Mouse (Mus musculus) midbrain, embryonic 10.5 days (tissue): ENCODE measurements at regions not wholly inside any gene's neighbourhood (a gene's known extent, or its start where the extent isn't known, plus 50 kb on each side); places are given as distances from the start of the nearest gene placed in this dataset.

ENCODE experiments used
- DNase-seq: peaks from one replicate; pipeline ENCODE4 v3.0.0-alpha.2; 2017; ENCODE audit warnings: low spot score
- H3K27ac ChIP-seq: fragments of 300-500 bp; sonication (generic); replicated peaks from 2 replicates; pipeline ENCODE4 v1.5.1; 2016; ENCODE audit warnings: mild to moderate bottlenecking
- H3K27me3 ChIP-seq: fragments of 300-500 bp; sonication (generic); 2 replicates; pipeline ENCODE4 v1.6.1; 2016; ENCODE audit warnings: low read depth, mild to moderate bottlenecking; ENCODE audit not compliant: poor library complexity, severe bottlenecking
- H3K36me3 ChIP-seq: fragments of 300-500 bp; sonication (generic); 2 replicates; pipeline ENCODE4 v1.6.1; 2016; ENCODE audit warnings: mild to moderate bottlenecking, moderate library complexity
- H3K4me1 ChIP-seq: fragments of 300-500 bp; sonication (generic); 2 replicates; pipeline ENCODE4 v1.6.1; 2016
- H3K4me3 ChIP-seq: fragments of 300-500 bp; sonication (generic); 2 replicates; pipeline ENCODE4 v1.5.1; 2016; ENCODE audit warnings: mild to moderate bottlenecking, moderate library complexity
- H3K9me3 ChIP-seq: fragments of 300-500 bp; sonication (generic); replicated peaks from 2 replicates; pipeline ENCODE4 v1.6.1; 2016; ENCODE audit warnings: mild to moderate bottlenecking
- WGBS: fragments of 180-500 bp; shearing (Covaris S2); methylation state at CpG from one replicate; pipeline ENCODE4 v1.1.7; 2016; 5-methylcytosine and 5-hydroxymethylcytosine counted together

GRCm38 (mm10) chr16:31508981-31509380 is 86.9 kb downstream of the Bdh1 start:
- Histone ChIP-seq H3K4me3 (peak overlapping the region; percentile 41), H3K27me3 (peaks cover 28% of the 10 kb centered on the region), H3K36me3 (no peaks in the 10 kb centered on the region), H3K27ac (peak overlapping the region; percentile 75), H3K9me3 (peaks cover 4% of the 10 kb centered on the region; the same call in 1 of the 2 replicates), H3K4me1 (peaks cover 33% of the 10 kb centered on the region)
- DNase-seq, result peak; percentile 91
- 1% methylated on average over 18 of the region's 18 CpGs for WGBS

GRCm38 (mm10) chr16:31510097-31510496 is 88.0 kb downstream of the Bdh1 start:
- WGBS, result 84% methylated on average over 8 of the region's 8 CpGs
- no peak overlapping the region for H3K27ac ChIP-seq
- no peaks in the 10 kb centered on the region for H3K36me3 ChIP-seq

GRCm38 (mm10) chr16:31518816-31519215 is 96.7 kb downstream of the Bdh1 start:
- Histone ChIP-seq H3K36me3 (no peaks in the 10 kb centered on the region), H3K27me3 (peaks cover 18% of the 10 kb centered on the region; the same call in 1 of the 2 replicates), H3K27ac (no peak overlapping the region), H3K4me1 (peaks cover 7% of the 10 kb centered on the region; the same call in 1 of the 2 replicates), H3K4me3 (no peak overlapping the region), H3K9me3 (no peaks in the 10 kb centered on the region)
- no peak for DNase-seq
- 94% methylated on average over 3 of the region's 3 CpGs for WGBS

More at GRCm38 (mm10) chr16:31510097-31510496, 88.0 kb downstream of the Bdh1 start:
- H3K4me1 ChIP-seq, result peaks cover 33% of the 10 kb centered on the region
- H3K27me3 ChIP-seq, result peaks cover 24% of the 10 kb centered on the region
- H3K9me3 ChIP-seq, result peaks cover 4% of the 10 kb centered on the region; the same call in 1 of the 2 replicates
- no peak overlapping the region for H3K4me3 ChIP-seq
- no peak for DNase-seq

- no peaks in the 10 kb centered on the region for H3K36me3 ChIP-seq
- H3K27me3 ChIP-seq, result peaks cover 13% of the 10 kb centered on the region; the same call in 1 of the 2 replicates
- H3K27ac ChIP-seq, result no peak overlapping the region; the same call in 1 of the 2 replicates
- H3K4me3 ChIP-seq, result no peak overlapping the region
- 79% methylated on average over 9 of the region's 9 CpGs for WGBS
- H3K9me3 ChIP-seq, result no peaks in the 10 kb centered on the region
- DNase-seq, result no peak
- peaks cover 10% of the 10 kb centered on the region; the same call in 1 of the 2 replicates for H3K4me1 ChIP-seq
Observed at GRCm38 (mm10) chr16:31520081-31520480, 98.0 kb downstream of the Bdh1 start.

GRCm38 (mm10) chr16:31521786-31522185 is 99.7 kb downstream of the Bdh1 start:
- WGBS, result 79% methylated on average over 6 of the region's 6 CpGs
- no peaks in the 10 kb centered on the region for H3K36me3 ChIP-seq
- peaks cover 10% of the 10 kb centered on the region; the same call in 1 of the 2 replicates for H3K4me1 ChIP-seq
- DNase-seq, result no peak
- no peak overlapping the region for H3K4me3 ChIP-seq
- no peak overlapping the region for H3K27ac ChIP-seq
- peaks cover 13% of the 10 kb centered on the region; the same call in 1 of the 2 replicates for H3K27me3 ChIP-seq
- no peaks in the 10 kb centered on the region for H3K9me3 ChIP-seq

GRCm38 (mm10) chr16:31526711-31527344 is 104.7 kb downstream of the Bdh1 start:
- no peaks in the 10 kb centered on the region; the same call in 1 of the 2 replicates for H3K27me3 ChIP-seq
- DNase-seq, result no peak
- no peak overlapping the region for H3K27ac ChIP-seq
- no peak overlapping the region for H3K4me3 ChIP-seq
- no peaks in the 10 kb centered on the region for H3K36me3 ChIP-seq
- no peaks in the 10 kb centered on the region for H3K9me3 ChIP-seq
- 82% methylated on average over 10 of the region's 10 CpGs for WGBS
- peaks cover 9% of the 10 kb centered on the region for H3K4me1 ChIP-seq

GRCm38 (mm10) chr16:31528596-31529283 is 106.7 kb downstream of the Bdh1 start:
- 74% methylated on average over 11 of the region's 11 CpGs for WGBS
- Histone ChIP-seq H3K4me3 (no peak overlapping the region), H3K36me3 (no peaks in the 10 kb centered on the region), H3K9me3 (no peaks in the 10 kb centered on the region), H3K27me3 (peaks cover 12% of the 10 kb centered on the region), H3K27ac (no peak overlapping the region), H3K4me1 (peaks cover 28% of the 10 kb centered on the region)
- no peak for DNase-seq

- Histone ChIP-seq H3K9me3 (no peaks in the 10 kb centered on the region), H3K4me1 (peaks cover 32% of the 10 kb centered on the region), H3K4me3 (no peak overlapping the region), H3K36me3 (no peaks in the 10 kb centered on the region), H3K27me3 (peaks cover 12% of the 10 kb centered on the region), H3K27ac (no peak overlapping the region)
- WGBS, result 93% methylated on average over 13 of the region's 13 CpGs
- DNase-seq, result no peak
Observed at GRCm38 (mm10) chr16:31529284-31529958, 107.3 kb downstream of the Bdh1 start.

- no peaks in the 10 kb centered on the region for H3K9me3 ChIP-seq
- H3K27me3 ChIP-seq, result peaks cover 12% of the 10 kb centered on the region
- H3K4me3 ChIP-seq, result no peak overlapping the region
- H3K36me3 ChIP-seq, result no peaks in the 10 kb centered on the region
- WGBS, result 91% methylated on average over 8 of the region's 8 CpGs
- H3K4me1 ChIP-seq, result peaks cover 38% of the 10 kb centered on the region
- H3K27ac ChIP-seq, result no peak overlapping the region
- DNase-seq, result no peak
Observed at GRCm38 (mm10) chr16:31530090-31530489, 108.0 kb downstream of the Bdh1 start.

- Histone ChIP-seq H3K4me1 (peaks cover 59% of the 10 kb centered on the region), H3K9me3 (no peaks in the 10 kb centered on the region), H3K4me3 (no peak overlapping the region), H3K27ac (no peak overlapping the region), H3K36me3 (no peaks in the 10 kb centered on the region), H3K27me3 (peaks cover 24% of the 10 kb centered on the region)
- 64% methylated on average over 6 of the region's 6 CpGs for WGBS
- no peak for DNase-seq
Observed at GRCm38 (mm10) chr16:31533196-31533777, 111.2 kb downstream of the Bdh1 start.

GRCm38 (mm10) chr16:31534923-31535523 is 112.9 kb downstream of the Bdh1 start:
- H3K4me3 ChIP-seq, result no peak overlapping the region
- H3K27me3 ChIP-seq, result peaks cover 30% of the 10 kb centered on the region
- peak overlapping the region; percentile 80 for H3K27ac ChIP-seq
- no peaks in the 10 kb centered on the region for H3K36me3 ChIP-seq
- H3K4me1 ChIP-seq, result peaks cover 54% of the 10 kb centered on the region
- no peaks in the 10 kb centered on the region for H3K9me3 ChIP-seq
- peak; percentile 69 for DNase-seq
- 1% methylated on average over 4 of the region's 4 CpGs for whole genome bisulfite sequencing

- H3K36me3 ChIP-seq, result no peaks in the 10 kb centered on the region
- peaks cover 54% of the 10 kb centered on the region for H3K4me1 ChIP-seq
- H3K9me3 ChIP-seq, result no peaks in the 10 kb centered on the region
- H3K27me3 ChIP-seq, result peaks cover 39% of the 10 kb centered on the region
- DNase-seq, result no peak
- no peak overlapping the region for H3K4me3 ChIP-seq
- 85% methylated on average over 3 of the region's 3 CpGs for WGBS
- H3K27ac ChIP-seq, result 0 out of 2 replicates have a peak overlapping the region, but pooled peaks have one; percentile 80
Observed at GRCm38 (mm10) chr16:31536328-31536727, 114.2 kb downstream of the Bdh1 start.
